Mouse (Mus musculus) central nervous system, embryonic 18 days (tissue): ENCODE data around the gene Nxpe4. TPM values are rescaled to one million over a fixed set of nuclear protein-coding genes. Genes with fewer than 3 reads are reported as not detected.

Source experiments
- polyA plus RNA-seq: library from polyadenylated mRNA; depleted of rRNA; stranded (reverse); fragments of >200 nt; gene quantifications from 2 replicates; pipeline ENCODE4 v1.2.3, GENCODE M21; 2012; rRNA removed

Gene Nxpe4
- polyA plus RNA-seq, result 6.7 and 8.2 TPM in 2 replicates

DNA sequence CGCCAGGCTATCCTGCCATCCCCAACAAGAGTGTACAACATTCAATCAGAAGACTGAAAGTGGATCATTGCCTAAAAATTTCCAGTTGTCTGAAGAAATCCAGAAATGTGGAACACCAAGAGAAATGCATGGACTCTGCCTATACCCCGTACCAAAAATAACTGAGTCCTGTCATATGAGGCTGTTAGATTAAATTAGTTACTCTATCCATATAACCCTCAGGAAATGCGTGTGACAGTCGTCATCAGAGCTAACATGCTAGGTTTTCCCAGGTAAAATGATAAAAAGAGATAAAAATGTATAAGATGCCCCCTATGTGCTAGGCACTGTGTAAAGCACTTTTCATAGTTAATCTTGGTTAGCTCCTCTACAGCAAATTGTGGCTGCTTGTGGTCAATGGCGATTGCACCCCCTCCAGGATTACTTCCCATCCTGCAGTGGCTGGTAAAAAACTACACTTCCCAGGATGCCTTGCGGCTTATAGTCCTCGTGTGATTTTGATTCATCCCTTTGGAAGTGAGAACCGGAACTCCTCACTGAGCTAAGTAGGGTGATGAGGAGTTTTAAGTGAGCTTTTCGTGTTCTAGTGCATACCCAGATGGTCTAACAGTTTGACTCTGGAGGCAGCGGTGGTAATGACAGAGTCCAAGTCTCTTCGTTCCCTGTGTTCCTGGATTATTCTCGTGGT, at the start of gene Nxpe4:
TSS of gene Nxpe4 (plus strand) at position 519 of the 688 bp plus-strand sequence.

DNA sequence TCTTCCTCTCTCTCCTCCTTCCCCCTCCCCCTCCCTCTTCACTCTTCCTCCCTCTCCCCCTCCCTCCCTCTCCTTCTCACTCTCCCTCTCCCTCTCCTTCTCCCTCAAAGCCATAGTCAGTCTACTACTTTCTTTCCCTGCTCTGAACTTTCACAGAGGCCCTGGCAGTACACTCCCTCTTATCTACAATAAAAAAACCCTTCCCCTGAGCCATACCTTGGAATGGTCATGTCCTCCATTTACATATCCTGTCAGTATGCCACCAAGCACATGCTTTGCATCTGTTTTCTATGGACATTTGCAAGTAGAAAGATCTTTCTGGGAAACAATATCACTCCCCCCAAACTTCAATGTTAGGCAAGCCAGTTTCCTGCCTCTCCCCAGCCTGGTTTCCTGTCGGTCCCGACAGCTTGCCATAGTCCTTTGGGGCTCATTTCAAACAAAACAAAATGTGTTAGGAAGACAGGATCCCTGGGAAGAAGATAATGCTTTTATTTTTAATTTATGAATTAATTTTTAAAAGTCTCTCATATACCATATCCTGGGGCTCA, 191.4 kb downstream of the Nxpe4 start, which contains the start of gene Nxpe2:
TSS of gene Nxpe2 (minus strand) at position 307 of the 551 bp plus-strand sequence.

Other genes starting within 250 kb of the Nxpe4 start
- 0.17 and 0.19 TPM in 2 replicates for gene Nxpe2, start 191.4 kb downstream of the Nxpe4 start, polyA plus RNA-seq